Mouse (Mus musculus): ENCODE measurements at regions not wholly inside any gene's neighbourhood (a gene's known extent, or its start where the extent isn't known, plus 50 kb on each side); places are given as distances from the start of the nearest gene placed in this dataset.

DNA sequence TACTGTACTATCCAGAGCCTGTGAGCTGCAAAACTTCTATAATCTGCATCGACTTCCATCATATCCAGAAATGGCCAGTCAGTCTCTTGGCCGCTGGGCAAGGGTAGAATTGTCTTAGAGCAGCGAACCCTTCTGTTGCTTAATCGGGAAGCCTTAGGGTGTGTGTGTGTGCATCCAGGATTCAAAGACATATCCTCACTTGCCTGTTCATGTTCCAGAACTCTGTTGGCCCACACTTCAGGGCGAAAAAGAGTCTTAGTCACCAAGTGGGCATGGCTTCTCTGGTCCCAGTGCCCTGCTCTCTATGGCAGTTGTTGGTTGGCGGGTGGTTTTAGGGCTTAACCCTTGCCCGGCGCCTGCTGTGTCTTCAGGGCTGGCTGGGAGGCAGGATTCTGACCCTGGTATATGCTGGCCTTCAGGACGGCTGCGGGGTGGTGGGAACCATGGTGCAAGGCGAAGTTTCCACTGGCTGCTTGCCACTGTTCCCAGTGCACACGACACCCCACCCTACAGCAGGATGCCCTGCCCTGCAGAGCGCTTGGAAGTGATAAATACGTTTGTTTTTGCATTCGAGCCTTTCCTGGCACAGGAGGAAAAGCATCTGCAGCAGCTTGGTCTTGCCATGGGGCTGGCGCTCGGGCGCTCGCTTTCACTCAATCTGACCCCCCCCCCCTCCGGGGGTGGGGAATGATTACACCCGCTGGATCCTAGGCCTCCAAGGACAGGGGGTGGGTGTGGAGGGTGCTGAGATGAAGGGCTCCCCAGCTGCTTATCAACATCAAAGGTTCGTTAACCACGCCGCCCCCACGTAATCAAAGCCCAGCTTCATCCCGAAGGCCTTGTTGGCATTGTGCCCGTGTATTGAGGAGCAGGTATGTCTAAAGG lies 54.9 kb upstream of the Itga6 start:
- DNase-seq (ENCODE audit: low spot score in 2 of 2): peak in 1 of 2 experiments; percentile 19

DNA sequence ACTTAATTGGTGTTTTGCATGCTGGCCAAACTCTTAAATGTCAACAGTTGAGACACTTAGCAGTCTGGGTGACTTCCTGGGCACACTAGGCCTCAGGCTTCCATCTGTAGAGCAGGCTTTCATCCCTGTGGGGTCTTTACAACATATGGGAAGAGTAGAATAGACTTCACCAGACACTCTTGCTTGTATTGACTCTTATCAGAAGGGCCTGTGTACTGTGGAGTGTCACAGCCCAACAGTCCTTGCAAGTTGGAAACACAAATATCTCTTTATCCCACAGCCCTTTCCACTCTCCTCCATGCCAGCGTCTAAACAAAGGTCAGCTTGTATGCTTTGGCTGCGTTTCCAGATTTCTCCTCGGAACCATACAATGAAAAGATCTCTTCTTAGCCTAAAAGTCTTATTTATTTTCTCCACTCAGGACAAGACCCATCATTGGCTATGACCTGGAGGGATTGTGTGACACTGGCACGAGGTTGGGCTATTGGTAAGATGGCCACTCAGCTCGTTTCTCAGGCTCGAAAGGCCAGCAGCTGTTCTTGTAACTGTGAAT lies 50.6 kb upstream of the Itga6 start:
- no peak for DNase-seq (ENCODE audit: low spot score in 2 of 2)

All from spleen, postnatal 4 days (tissue).